Mouse (Mus musculus): ENCODE measurements around the gene Pogk. TPM values are rescaled to one million over a fixed set of nuclear protein-coding genes. Genes with fewer than 3 reads are reported as not detected.

Gene Pogk
- total and polyA plus RNA-seq, 3 experiments = 11.5 to 14.1 TPM; not detected in 1

- DNase-seq (ENCODE audit: low read depth, low spot score) = no peak
- H3K4me3 ChIP-seq (ENCODE audit: control insufficient read depth in 1 of 2, insufficient read depth in 1 of 2, low read depth in 2 of 2, low read length in 2 of 2) = no peak overlapping the region
- H3K9ac ChIP-seq (ENCODE audit: control insufficient read depth, low read depth, low read length, poor library complexity, severe bottlenecking) = no peak overlapping the region
- no peaks in the 10 kb centered on the region for H3K9me3 ChIP-seq (replicated peaks; ENCODE audit: insufficient read depth, low read length)
- H3K27me3 ChIP-seq (ENCODE audit: control insufficient read depth in 1 of 2, insufficient read depth in 2 of 2, low read length in 2 of 2) = no peaks in the 10 kb centered on the region
- no peaks in the 10 kb centered on the region for H3K79me2 ChIP-seq (ENCODE audit: control insufficient read depth, insufficient read depth, low read length, poor library complexity)
- TF ChIP-seq MAX (IDR thresholded peaks at IDR 0.05; ENCODE audit: low read length) (no peak), CHD1 (IDR thresholded peaks at IDR 0.05; ENCODE audit: low read depth, low read length) (no peak), NELFE (IDR thresholded peaks at IDR 0.05; ENCODE audit: low read depth, low read length) (no peak), SMC3 (IDR thresholded peaks at IDR 0.05; ENCODE audit: low read depth, low read length) (no peak), ZNF384 (IDR thresholded peaks at IDR 0.05; ENCODE audit: low read depth, low read length) (no peak), MXI1 (IDR thresholded peaks at IDR 0.05; ENCODE audit: low read depth, low read length) (no peak), NRF1 (IDR thresholded peaks at IDR 0.05; ENCODE audit: insufficient read depth, low read depth, low read length, poor library complexity, severe bottlenecking) (no peak), ZC3H11A (IDR thresholded peaks at IDR 0.05; ENCODE audit: low read depth, low read length) (no peak), E2F4 (IDR thresholded peaks at IDR 0.05; ENCODE audit: borderline replicate concordance, low read depth, low read length) (no peak), BHLHE40 (IDR thresholded peaks at IDR 0.05; ENCODE audit: borderline replicate concordance, low read depth, low read length) (no peak), JUND (IDR thresholded peaks at IDR 0.05; ENCODE audit: low read depth, low read length) (no peak), EP300 (IDR thresholded peaks at IDR 0.05; ENCODE audit: low read depth in 1 of 2, low read length in 2 of 2) (no peak), MEF2A (IDR thresholded peaks at IDR 0.05; ENCODE audit: extremely low read depth, insufficient replicate concordance, low read depth, low read length, poor library complexity, severe bottlenecking) (no peak), POLR2AphosphoS2 (IDR thresholded peaks at IDR 0.05; ENCODE audit: low read length) (no peak)
- H3K27ac ChIP-seq (ENCODE audit: control insufficient read depth, low read depth, low read length) = no peak overlapping the region
- peaks cover 0 to 3% of the 10 kb centered on the region in 2 experiments; a peak in 3 of 4 replicates for H3K36me3 ChIP-seq (ENCODE audit: control insufficient read depth in 1 of 2, insufficient read depth in 2 of 2, low read length in 2 of 2)
- H3K4me1 ChIP-seq (ENCODE audit: control insufficient read depth in 1 of 2, insufficient read depth in 2 of 2, low read length in 2 of 2) = peaks cover 0 to 6% of the 10 kb centered on the region in 2 experiments; a peak in 3 of 4 replicates
Observed at GRCm38 (mm10) chr1:166402003-166402402, 7.7 kb downstream of the Pogk start.

- no peak for DNase-seq (ENCODE audit: low read depth, low spot score)
- no peak overlapping the region for H3K9ac ChIP-seq (ENCODE audit: control insufficient read depth, low read depth, low read length, poor library complexity, severe bottlenecking)
- H3K79me2 ChIP-seq (ENCODE audit: control insufficient read depth, insufficient read depth, low read length, poor library complexity) = no peaks in the 10 kb centered on the region
- no peaks in the 10 kb centered on the region for H3K9me3 ChIP-seq (replicated peaks; ENCODE audit: insufficient read depth, low read length)
- H3K36me3 ChIP-seq (ENCODE audit: control insufficient read depth in 1 of 2, insufficient read depth in 2 of 2, low read length in 2 of 2) = peaks cover 0 to 3% of the 10 kb centered on the region in 2 experiments; a peak in 3 of 4 replicates
- no peak overlapping the region for H3K27ac ChIP-seq (ENCODE audit: control insufficient read depth, low read depth, low read length)
- TF ChIP-seq KAT2A (conservative IDR thresholded peaks at IDR 0.05; ENCODE audit: low read depth, low read length) (no peak), GABPA (IDR thresholded peaks at IDR 0.05; ENCODE audit: low read depth, low read length) (no peak), RAD21 (IDR thresholded peaks at IDR 0.05; ENCODE audit: low read depth, low read length) (no peak), MEF2A (IDR thresholded peaks at IDR 0.05; ENCODE audit: extremely low read depth, insufficient replicate concordance, low read depth, low read length, poor library complexity, severe bottlenecking) (no peak), JUND (IDR thresholded peaks at IDR 0.05; ENCODE audit: low read depth, low read length) (no peak), CHD1 (IDR thresholded peaks at IDR 0.05; ENCODE audit: low read depth, low read length) (no peak), NELFE (IDR thresholded peaks at IDR 0.05; ENCODE audit: low read depth, low read length) (no peak)
- no peak overlapping the region for H3K4me3 ChIP-seq (ENCODE audit: control insufficient read depth in 1 of 2, insufficient read depth in 1 of 2, low read depth in 2 of 2, low read length in 2 of 2)
- H3K27me3 ChIP-seq (ENCODE audit: control insufficient read depth in 1 of 2, insufficient read depth in 2 of 2, low read length in 2 of 2) = no peaks in the 10 kb centered on the region
- H3K4me1 ChIP-seq (ENCODE audit: control insufficient read depth in 1 of 2, insufficient read depth in 2 of 2, low read length in 2 of 2) = peaks cover 0 to 6% of the 10 kb centered on the region in 2 experiments; a peak in 3 of 4 replicates
Observed at GRCm38 (mm10) chr1:166401455-166401854, 8.2 kb downstream of the Pogk start.
